Mouse (Mus musculus) forebrain, postnatal 0 days (tissue): ENCODE measurements around the gene Gm10518. TPM values are rescaled to one million over a fixed set of nuclear protein-coding genes. Genes with fewer than 3 reads are reported as not detected.

Experiments used
- ATAC-seq: fragments of 200-750 bp; cut with Nextera tagmentation; 2 replicates; pipeline ENCODE4 v1.8.0; 2017; ENCODE audit warnings: mild to moderate bottlenecking, moderate library complexity
- DNase-seq: peaks from one replicate; pipeline ENCODE4 v3.0.0-alpha.2; 2015
- H3K27ac ChIP-seq: fragments of 300-500 bp; sonication (generic); 2 replicates; pipeline ENCODE4 v1.5.1; 2014; ENCODE audit warnings: low read depth, mild to moderate bottlenecking, antibody characterized with exemption, low read length, moderate library complexity, mixed read lengths
- H3K27me3 ChIP-seq: fragments of 300-500 bp; sonication (generic); 2 replicates; pipeline ENCODE4 v1.6.1; 2014; ENCODE audit warnings: mild to moderate bottlenecking, low read length, mixed read lengths; ENCODE audit not compliant: insufficient read depth
- H3K36me3 ChIP-seq: fragments of 300-500 bp; sonication (generic); 2 replicates; pipeline ENCODE4 v1.6.1; 2014; ENCODE audit warnings: mild to moderate bottlenecking, moderate library complexity; ENCODE audit not compliant: insufficient read depth
- H3K4me1 ChIP-seq: fragments of 300-500 bp; sonication (generic); 2 replicates; pipeline ENCODE4 v1.6.1; 2014; ENCODE audit warnings: antibody characterized with exemption; ENCODE audit not compliant: insufficient read depth
- H3K4me2 ChIP-seq: fragments of 300-500 bp; sonication (generic); 2 replicates; pipeline ENCODE4 v1.6.1; 2014; ENCODE audit warnings: low read depth, mild to moderate bottlenecking, moderate library complexity
- H3K4me3 ChIP-seq: fragments of 300-500 bp; sonication (generic); 2 replicates; pipeline ENCODE4 v1.5.1; 2014; ENCODE audit warnings: low read depth, low read length, mixed read lengths
- H3K9ac ChIP-seq: fragments of 300-500 bp; sonication (generic); 2 replicates; pipeline ENCODE4 v1.6.1; 2014; ENCODE audit warnings: mild to moderate bottlenecking
- H3K9me3 ChIP-seq: fragments of 300-500 bp; sonication (generic); 2 replicates; pipeline ENCODE4 v1.6.1; 2016; ENCODE audit warnings: low read length
- CTCF ChIP-seq: sonication (generic); IDR thresholded peaks from 2 replicates; pipeline ENCODE4 v1.5.1; 2016; ENCODE audit warnings: antibody characterized with exemption, control low read depth, low read depth
- WGBS: fragments of 180-500 bp; shearing (Covaris S2); extraction: QIAGEN DNeasy Blood & Tissue Kit; methylation state at CpG from one replicate; pipeline ENCODE4 v1.1.7; 2014; 5-methylcytosine and 5-hydroxymethylcytosine counted together
- polyA plus RNA-seq: library from polyadenylated mRNA; unstranded; fragments of >200 nt; fragmentation: Nextera tagmentation; extraction: Ambion mirVana; gene quantifications from 2 replicates; pipeline ENCODE4 v1.2.1, GENCODE M21; 2015
- total RNA-seq: library from RNA; depleted of rRNA; stranded (reverse); fragments of >200 nt; gene quantifications from 2 replicates; pipeline ENCODE4 v1.2.3, GENCODE M21; 2014; rRNA removed

Gene Gm10518
- not detected in 2 replicates for total RNA-seq
- not detected in 2 replicates for polyA plus RNA-seq

DNA sequence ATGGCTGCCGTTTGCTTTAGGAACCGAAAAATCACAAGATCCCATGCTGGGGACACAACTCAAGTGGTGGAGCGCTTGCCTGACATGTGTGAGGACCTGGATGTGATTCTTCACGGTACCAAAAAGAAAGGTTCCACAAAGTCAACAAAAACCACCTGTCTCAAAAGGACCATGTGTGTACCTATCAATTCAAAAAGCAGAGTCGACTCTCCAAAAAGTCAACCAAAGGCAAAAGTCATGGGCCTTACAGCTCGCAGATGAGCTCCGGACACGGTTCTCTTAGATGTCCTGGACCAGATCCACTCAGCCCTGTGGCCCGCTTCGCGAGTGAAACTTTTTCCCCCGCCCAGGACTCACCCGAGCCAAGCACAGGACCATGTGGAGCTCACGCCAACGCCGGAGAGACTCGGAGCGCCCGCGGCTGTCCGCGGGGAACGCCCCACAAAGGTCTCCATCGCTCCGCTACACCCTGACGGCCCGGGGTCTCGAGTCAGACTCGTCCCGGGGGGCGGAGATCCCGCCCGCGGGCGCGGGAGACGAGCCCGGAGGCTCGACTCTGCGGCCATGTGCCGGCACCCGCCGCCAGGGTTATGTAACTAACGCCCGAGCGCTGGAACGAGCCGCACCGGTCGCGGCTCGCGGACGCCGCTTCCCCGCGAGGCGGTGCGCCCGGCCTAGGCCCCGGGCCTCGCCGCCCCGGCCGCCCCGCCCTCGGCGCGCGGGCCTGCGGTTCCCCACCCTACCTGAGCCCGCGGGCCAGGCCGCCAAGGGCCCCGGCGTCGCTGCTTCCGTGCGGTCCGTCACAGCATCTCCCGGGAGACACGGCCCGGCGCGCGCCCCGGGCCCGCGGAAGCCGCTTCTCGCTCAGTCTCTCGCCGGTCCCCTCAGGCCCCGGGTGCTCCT, at the start of gene Gm10518:
Gm10518 (plus strand) TSS at position 767 of the 903 bp plus-strand sequence.
- no peak for TF ChIP-seq CTCF
- Histone ChIP-seq H3K4me2 (peak within 1 kb of the TSS; percentile 58), H3K27ac (peak within 1 kb of the TSS; percentile 95), H3K4me3 (peak within 1 kb of the TSS; percentile 87), H3K9ac (peak within 1 kb of the TSS; percentile 90), H3K4me1 (peaks cover 7% of the 10 kb centered on the region; the same call in 1 of the 2 replicates), H3K36me3 (peaks cover 10% of the 10 kb centered on the region), H3K27me3 (no peaks in the 10 kb centered on the region), H3K9me3 (no peaks in the 10 kb centered on the region)
- ATAC-seq (no peak; the same call in 1 of the 2 replicates), DNase-seq (no peak)
- under 1% methylated on average over 79 of the region's 94 CpGs for WGBS

DNA sequence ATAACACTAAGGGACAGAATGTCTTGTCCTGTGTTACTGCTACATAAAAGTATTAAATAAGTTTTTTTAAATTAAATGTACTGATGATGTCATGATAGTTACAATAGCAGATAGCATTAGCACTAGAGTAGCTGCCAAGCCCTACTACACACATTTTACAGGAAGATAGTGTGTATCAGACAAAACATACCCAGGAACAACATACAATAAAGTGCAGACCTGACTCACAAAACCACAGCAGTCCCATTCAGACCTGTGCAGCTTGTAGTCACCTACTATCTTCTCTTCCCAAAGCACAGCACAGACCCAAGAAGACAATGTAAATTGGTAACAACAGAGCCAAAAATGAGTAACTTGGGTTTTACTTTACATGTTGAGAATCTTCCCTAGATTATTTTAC, 46.7 kb upstream of the Gm10518 start:
- H3K4me3 ChIP-seq = no peak overlapping the region
- H3K4me2 ChIP-seq = no peak overlapping the region
- no peak overlapping the region for H3K27ac ChIP-seq
- no peak for TF ChIP-seq CTCF
- H3K9me3 ChIP-seq = no peaks in the 10 kb centered on the region
- H3K9ac ChIP-seq = no peak overlapping the region
- H3K4me1 ChIP-seq = no peaks in the 10 kb centered on the region
- DNase-seq = no peak
- H3K36me3 ChIP-seq = peaks cover 56% of the 10 kb centered on the region
- ATAC-seq = no peak
- no peaks in the 10 kb centered on the region for H3K27me3 ChIP-seq

DNA sequence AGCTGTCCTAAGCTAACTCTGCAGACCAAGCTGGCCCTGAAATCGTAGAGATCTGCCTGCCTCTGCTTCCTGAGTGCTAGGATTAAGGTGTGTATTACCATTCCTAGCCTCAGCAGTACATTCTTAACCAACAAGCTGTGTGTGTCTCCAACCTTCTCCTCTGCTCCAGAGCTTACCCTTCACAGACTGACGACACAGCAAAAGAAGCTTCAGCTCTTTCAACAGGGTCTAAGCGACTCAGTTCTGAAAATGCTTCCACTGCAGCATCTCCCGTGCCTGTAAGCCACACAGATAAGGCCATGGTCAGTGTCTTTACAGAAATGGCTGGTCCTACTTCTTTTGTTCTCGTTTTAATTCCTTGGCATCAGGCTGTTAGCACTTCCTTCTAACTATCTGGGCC, 43.1 kb upstream of the Gm10518 start:
- Histone ChIP-seq H3K4me3 (no peak overlapping the region), H3K9me3 (no peaks in the 10 kb centered on the region), H3K9ac (no peak overlapping the region), H3K4me2 (no peak overlapping the region), H3K4me1 (no peaks in the 10 kb centered on the region), H3K36me3 (peaks cover 57% of the 10 kb centered on the region), H3K27ac (no peak overlapping the region), H3K27me3 (no peaks in the 10 kb centered on the region)
- no peak for TF ChIP-seq CTCF
- 98% methylated on average over 5 of the region's 5 CpGs for WGBS
- DNase-seq = no peak
- ATAC-seq = no peak

DNA sequence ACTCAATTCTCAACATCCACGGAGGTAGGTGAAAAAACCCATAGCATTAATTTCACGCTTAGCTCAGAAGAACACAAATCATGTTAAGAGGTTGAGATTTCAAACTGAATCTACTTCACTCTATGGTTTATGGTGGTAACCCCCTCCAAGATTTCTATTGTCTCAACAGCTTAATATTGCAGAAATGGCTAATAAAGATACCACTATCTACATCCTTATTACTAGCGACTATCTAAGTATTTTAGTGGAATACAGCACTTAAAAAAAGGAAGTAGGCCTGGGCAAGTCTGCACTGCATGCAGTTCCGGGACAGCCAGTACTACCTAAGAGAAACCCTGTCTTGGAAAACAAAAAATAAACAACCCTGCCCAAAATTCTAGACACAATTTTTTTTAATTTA, 42.6 kb upstream of the Gm10518 start:
- WGBS = 99% methylated on average over 4 of the region's 4 CpGs
- ATAC-seq (no peak), DNase-seq (no peak)
- no peaks in the 10 kb centered on the region for H3K4me1 ChIP-seq
- H3K27me3 ChIP-seq = no peaks in the 10 kb centered on the region
- H3K27ac ChIP-seq = no peak overlapping the region
- H3K4me2 ChIP-seq = no peak overlapping the region
- no peak overlapping the region for H3K9ac ChIP-seq
- peaks cover 59% of the 10 kb centered on the region for H3K36me3 ChIP-seq
- no peak for TF ChIP-seq CTCF
- H3K4me3 ChIP-seq = no peak overlapping the region
- no peaks in the 10 kb centered on the region for H3K9me3 ChIP-seq

DNA sequence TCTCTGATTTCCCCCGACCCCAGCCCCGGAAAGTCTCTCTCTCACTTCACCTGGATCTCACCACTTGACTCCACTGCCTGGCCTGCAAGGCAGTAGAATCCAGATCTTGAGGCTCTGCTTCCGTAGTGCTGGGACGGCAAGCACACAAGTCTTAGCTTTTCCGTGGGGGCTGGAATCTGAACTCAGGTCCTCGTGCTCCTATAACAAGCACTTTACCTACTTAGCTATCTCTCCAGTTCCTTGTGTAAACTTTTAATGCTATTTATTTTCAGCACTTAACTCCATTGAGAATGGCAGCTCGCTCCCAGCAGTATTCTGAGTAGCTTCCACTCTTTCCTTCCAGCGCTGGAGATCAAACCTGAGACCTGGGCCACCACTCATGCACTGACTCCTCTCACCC, 26.3 kb upstream of the Gm10518 start:
- ATAC-seq (no peak), DNase-seq (no peak)
- Histone ChIP-seq H3K36me3 (peaks cover 73% of the 10 kb centered on the region), H3K27me3 (no peaks in the 10 kb centered on the region), H3K27ac (no peak overlapping the region), H3K9me3 (no peaks in the 10 kb centered on the region), H3K4me1 (no peaks in the 10 kb centered on the region), H3K9ac (no peak overlapping the region), H3K4me3 (no peak overlapping the region), H3K4me2 (no peak overlapping the region)
- WGBS = 97% methylated on average over 8 of the region's 8 CpGs
- TF ChIP-seq CTCF = no peak

DNA sequence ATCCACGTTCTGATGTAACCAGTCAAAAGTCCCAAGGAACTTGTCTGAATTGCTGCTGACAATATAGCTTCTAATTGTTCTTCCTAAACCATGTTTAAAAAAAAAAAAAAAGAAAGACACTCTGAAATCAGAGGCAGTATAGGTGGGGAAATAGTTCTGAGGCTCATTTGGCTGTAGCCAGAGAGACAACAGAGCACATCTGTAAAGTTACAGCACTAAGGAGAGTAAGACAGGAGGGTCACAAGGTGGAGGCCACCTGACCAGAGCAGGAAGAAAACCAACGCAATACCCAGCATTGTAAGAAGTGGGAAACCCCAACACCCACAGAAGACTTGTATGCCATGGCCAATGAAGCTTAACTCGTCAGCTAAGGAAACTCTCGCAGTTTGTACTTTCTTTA, 19.1 kb upstream of the Gm10518 start:
- 89% methylated on average over 4 of the region's 4 CpGs for WGBS
- peaks cover 64% of the 10 kb centered on the region for H3K36me3 ChIP-seq
- no peaks in the 10 kb centered on the region for H3K9me3 ChIP-seq

DNA sequence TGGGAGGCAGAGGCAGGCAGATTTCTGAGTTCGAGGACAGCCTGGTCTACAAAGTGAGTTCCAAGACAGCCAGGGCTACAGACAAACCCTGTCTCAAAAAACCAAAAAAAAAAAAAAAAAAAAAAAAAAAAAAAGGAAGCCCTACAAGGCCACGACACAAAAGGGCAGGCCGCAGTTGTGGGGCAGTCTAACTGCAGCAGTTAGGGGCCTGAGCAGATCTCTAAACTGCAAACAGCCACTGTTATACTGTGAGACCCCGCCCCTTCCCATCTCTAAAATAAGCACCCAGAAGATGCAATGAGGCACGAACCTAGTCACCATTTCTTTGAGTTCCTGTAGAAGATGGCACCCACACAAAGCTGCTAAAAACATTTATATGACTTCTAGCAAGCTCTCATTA, 17.7 kb upstream of the Gm10518 start:
- Histone ChIP-seq H3K9ac (no peak overlapping the region), H3K4me2 (no peak overlapping the region), H3K9me3 (no peaks in the 10 kb centered on the region), H3K27ac (no peak overlapping the region), H3K4me1 (no peaks in the 10 kb centered on the region), H3K4me3 (no peak overlapping the region), H3K36me3 (peaks cover 62% of the 10 kb centered on the region), H3K27me3 (no peaks in the 10 kb centered on the region)
- 89% methylated on average over 5 of the region's 5 CpGs for WGBS
- DNase-seq (no peak), ATAC-seq (no peak)
- TF ChIP-seq CTCF = no peak

More for the DNA sequence above, 19.1 kb upstream of the Gm10518 start:
- Histone ChIP-seq H3K4me3 (no peak overlapping the region), H3K9ac (no peak overlapping the region), H3K27ac (no peak overlapping the region), H3K27me3 (no peaks in the 10 kb centered on the region), H3K4me2 (no peak overlapping the region), H3K4me1 (no peaks in the 10 kb centered on the region)
- DNase-seq (no peak), ATAC-seq (no peak)
- TF ChIP-seq CTCF = no peak
